Mouse (Mus musculus) neural tube, embryonic 12.5 days (tissue): ENCODE measurements around the gene Gm20837. TPM values are rescaled to one million over a fixed set of nuclear protein-coding genes. Genes with fewer than 3 reads are reported as not detected.
"Not testable (repeated sequence)": the region's sequence is repeated elsewhere in the genome, so short reads cannot be mapped to it uniquely, and the experiment has no call there.

Experiments used
- ATAC-seq: fragments of 200-750 bp; cut with Nextera tagmentation; 2 replicates; pipeline ENCODE4 v1.8.0; 2017; ENCODE audit warnings: low read depth, mild to moderate bottlenecking, moderate TSS enrichment, moderate library complexity; ENCODE audit not compliant: low FRiP score
- H3K27ac ChIP-seq: fragments of 300-500 bp; sonication (generic); 2 replicates; pipeline ENCODE4 v1.5.1; 2016
- H3K27me3 ChIP-seq: fragments of 300-500 bp; sonication (generic); replicated peaks from 2 replicates; pipeline ENCODE4 v1.6.1; 2016; ENCODE audit warnings: mild to moderate bottlenecking
- H3K36me3 ChIP-seq: fragments of 300-500 bp; sonication (generic); 2 replicates; pipeline ENCODE4 v1.6.1; 2016; ENCODE audit warnings: mild to moderate bottlenecking
- H3K4me1 ChIP-seq: fragments of 300-500 bp; sonication (generic); 2 replicates; pipeline ENCODE4 v1.6.1; 2016
- H3K4me2 ChIP-seq: fragments of 300-500 bp; sonication (generic); replicated peaks from 2 replicates; pipeline ENCODE4 v1.6.1; 2016; ENCODE audit warnings: mild to moderate bottlenecking
- H3K4me3 ChIP-seq: fragments of 300-500 bp; sonication (generic); 2 replicates; pipeline ENCODE4 v1.5.1; 2016
- H3K9ac ChIP-seq: fragments of 300-500 bp; sonication (generic); 2 replicates; pipeline ENCODE4 v1.6.1; 2016; ENCODE audit warnings: mild to moderate bottlenecking
- H3K9me3 ChIP-seq: fragments of 300-500 bp; sonication (generic); 2 replicates; pipeline ENCODE4 v1.6.1; 2016; ENCODE audit warnings: mild to moderate bottlenecking
- WGBS: fragments of 180-500 bp; shearing (Covaris S2); methylation state at CpG from one replicate; pipeline ENCODE4 v1.1.7; 2016; 5-methylcytosine and 5-hydroxymethylcytosine counted together
- polyA plus RNA-seq: library from polyadenylated mRNA; unstranded; fragments of >200 nt; fragmentation: Nextera tagmentation; extraction: Ambion mirVana; gene quantifications from 2 replicates; pipeline ENCODE4 v1.2.1, GENCODE M21; 2016

Gene Gm20837
- not detected in 2 replicates for polyA plus RNA-seq

- H3K27ac ChIP-seq, ATAC-seq: not testable (repeated sequence)
Measured at GRCm38 (mm10) chrY:90400948-90401347, at the start of gene Gm20837. Gm20837 (plus strand) TSS chrY:90401248.

More at GRCm38 (mm10) chrY:90400948-90401347, at the start of gene Gm20837:
- H3K9me3 ChIP-seq, H3K9ac ChIP-seq, H3K4me3 ChIP-seq, H3K36me3 ChIP-seq, H3K4me2 ChIP-seq, H3K4me1 ChIP-seq, H3K27me3 ChIP-seq: not testable (repeated sequence)
- no CpG with 5 or more reads among the region's 7 CpGs for WGBS
